Mouse (Mus musculus): ENCODE data around the gene Nlrp3. TPM values are rescaled to one million over a fixed set of nuclear protein-coding genes. Genes with fewer than 3 reads are reported as not detected.

Nlrp3 gene
- total RNA-seq, 2 experiments from 2014 or later = 0.10 TPM; not detected in 1

DNA sequence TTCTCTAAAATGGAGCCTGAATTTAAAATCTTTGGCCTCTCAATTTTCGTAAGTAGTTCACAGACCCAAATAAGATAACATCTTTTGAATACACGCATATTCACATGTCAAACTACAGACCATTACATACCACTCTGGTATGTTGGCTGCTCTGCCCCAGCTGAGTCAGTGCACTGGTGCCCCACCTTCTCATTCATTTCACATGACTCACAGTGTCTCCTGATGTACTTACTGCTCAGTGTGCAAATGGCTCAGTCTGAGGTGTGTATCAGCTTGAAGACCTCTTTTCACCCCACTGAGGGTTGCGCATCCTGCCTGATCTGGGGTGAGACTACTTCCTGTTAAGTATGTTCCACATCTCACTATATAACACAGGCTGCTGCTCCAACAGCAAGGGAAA is 59.5 kb downstream of the Nlrp3 start:
- intact Hi-C loops (cut with DNase I) = no loop called here
- no peak for DNase-seq

DNA sequence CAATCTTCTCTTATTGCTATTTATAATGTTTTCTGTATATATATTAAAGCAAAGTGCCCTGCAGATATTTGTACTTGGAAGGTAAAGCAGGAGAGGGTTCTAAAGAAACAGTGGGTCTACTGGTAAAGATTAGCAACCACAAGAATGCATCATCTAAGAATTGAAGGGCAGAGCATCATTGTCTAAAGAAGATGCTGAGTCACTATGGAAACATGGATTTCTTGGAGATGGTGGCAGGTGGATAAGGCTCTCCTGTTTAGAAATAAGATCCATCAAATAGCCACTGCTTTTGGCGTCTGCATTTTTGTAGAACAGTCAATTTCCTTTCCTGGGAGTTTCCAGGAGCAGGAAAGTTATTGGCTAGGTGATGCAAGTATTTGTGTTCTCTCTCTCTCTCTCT is 60.9 kb downstream of the Nlrp3 start:
- intact Hi-C loops (cut with DNase I) = no loop called here
- no peak for DNase-seq

DNA sequence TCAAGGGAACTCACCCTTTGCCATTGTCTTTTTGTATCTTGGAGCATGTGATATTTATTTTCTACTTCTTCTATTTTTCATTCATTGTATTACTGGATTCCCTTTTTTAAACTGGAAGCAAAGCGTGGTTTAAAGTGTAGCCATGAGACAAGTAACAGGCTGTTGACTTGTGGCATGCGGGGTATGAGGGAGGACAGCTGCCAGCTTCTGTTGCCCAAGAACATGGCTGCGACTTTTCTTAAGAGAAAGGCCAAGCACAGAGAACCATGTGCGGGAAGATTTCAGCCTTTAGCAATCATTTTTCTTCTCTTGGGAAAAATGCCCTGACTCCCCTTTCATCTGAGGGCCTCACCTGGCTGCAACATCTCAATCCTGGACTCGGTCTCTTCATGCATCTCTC is 70.3 kb downstream of the Nlrp3 start:
- intact Hi-C loops (cut with DNase I) = no loop called here
- no peak for DNase-seq

DNA sequence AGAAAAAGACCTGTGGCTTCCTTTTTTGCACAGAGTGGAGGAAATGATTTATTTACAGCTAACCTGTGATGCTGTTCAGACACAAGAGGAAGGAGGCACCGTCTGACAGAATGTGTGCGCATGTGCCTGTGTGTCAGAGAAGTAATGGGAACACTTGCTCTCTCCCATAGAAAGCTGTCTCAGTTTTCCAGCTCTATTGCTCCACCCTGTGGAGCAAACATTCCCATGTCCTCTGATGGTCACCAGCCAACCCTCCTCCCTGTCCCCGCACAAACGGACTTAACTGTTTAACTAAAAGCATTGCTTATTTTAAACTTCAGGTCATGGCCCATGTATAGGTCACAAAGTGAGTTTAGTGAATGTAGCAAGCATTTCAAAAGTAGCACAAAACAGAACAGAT is 72.8 kb downstream of the Nlrp3 start:
- intact Hi-C loops (cut with DNase I) = no loop called here
- DNase-seq = no peak

Other genes starting within 250 kb of the Nlrp3 start
- 1 to 10 TPM; 8.4 to 9.5 TPM for gene Wnt9a, start 234.6 kb upstream of the Nlrp3 start, total RNA-seq (2021)
- gene Prss38, start 165.9 kb upstream of the Nlrp3 start, total RNA-seq (2021) = not detected
- 1 to 10 TPM; 6.9 to 8.2 TPM for gene Jmjd4, start 91.5 kb upstream of the Nlrp3 start, total RNA-seq (2021)
- gene Snap47, start 90.4 kb upstream of the Nlrp3 start, total RNA-seq (2021) = 10 to 100 TPM; 19.5 to 20.5 TPM
- 1 to 10 TPM; 1.8 to 2.8 TPM for gene Zfp867, start 69.1 kb upstream of the Nlrp3 start, total RNA-seq (2021)
- gene Zkscan17, start 14.8 kb upstream of the Nlrp3 start, total RNA-seq (2021) = 10 to 100 TPM; 14.8 to 17.1 TPM
- gene Olfr222, start 34.7 kb downstream of the Nlrp3 start, total RNA-seq (2021) = not detected
- gene Olfr223, start 51.7 kb downstream of the Nlrp3 start, total RNA-seq (2021) = not detected
- 10 to 100 TPM; 65.7 to 76.2 TPM for gene Mprip, start 119.7 kb downstream of the Nlrp3 start, total RNA-seq (2021)
- gene Pld6, start 246.1 kb downstream of the Nlrp3 start, total RNA-seq (2021) = not detected

All from gastrocnemius, postnatal 36 days (tissue).